Mouse (Mus musculus) liver, embryonic 16.5 days (tissue): ENCODE data around the gene Dock8. TPM values are rescaled to one million over a fixed set of nuclear protein-coding genes. Genes with fewer than 3 reads are reported as not detected.

Experiments
- ATAC-seq: fragments of 200-750 bp; cut with Nextera tagmentation; 2 replicates; pipeline ENCODE4 v1.8.0; 2017; ENCODE audit warnings: low read depth, mild to moderate bottlenecking, moderate number of reproducible peaks, moderate library complexity
- H3K27ac ChIP-seq: fragments of 300-500 bp; sonication (generic); 2 replicates; pipeline ENCODE4 v1.5.1; 2014; ENCODE audit warnings: mild to moderate bottlenecking, low read length
- H3K27me3 ChIP-seq: fragments of 300-500 bp; sonication (generic); 2 replicates; pipeline ENCODE4 v1.6.1; 2014; ENCODE audit warnings: low read depth, low read length, mixed read lengths; ENCODE audit not compliant: control insufficient read depth, insufficient read depth
- H3K36me3 ChIP-seq: fragments of 300-500 bp; sonication (generic); 2 replicates; pipeline ENCODE4 v1.6.1; 2014; ENCODE audit warnings: mild to moderate bottlenecking; ENCODE audit not compliant: control insufficient read depth, insufficient read depth
- H3K4me1 ChIP-seq: fragments of 300-500 bp; sonication (generic); 2 replicates; pipeline ENCODE4 v1.6.1; 2014; ENCODE audit warnings: low read depth, low read length, mixed read lengths; ENCODE audit not compliant: control insufficient read depth
- H3K4me2 ChIP-seq: fragments of 300-500 bp; sonication (generic); 2 replicates; pipeline ENCODE4 v1.6.1; 2014; ENCODE audit warnings: low read depth, low read length, mixed read lengths
- H3K4me3 ChIP-seq: fragments of 300-500 bp; sonication (generic); 2 replicates; pipeline ENCODE4 v1.5.1; 2014; ENCODE audit warnings: low read depth, mild to moderate bottlenecking, low read length
- H3K9ac ChIP-seq: fragments of 300-500 bp; sonication (generic); 2 replicates; pipeline ENCODE4 v1.6.1; 2014; ENCODE audit warnings: low read depth, low read length
- H3K9me3 ChIP-seq: fragments of 300-500 bp; sonication (generic); replicated peaks from 2 replicates; pipeline ENCODE4 v1.6.1; 2016; ENCODE audit warnings: low read length; ENCODE audit not compliant: control insufficient read depth
- WGBS: fragments of 180-500 bp; shearing (Covaris S2); extraction: QIAGEN DNeasy Blood & Tissue Kit; methylation state at CpG from one replicate; pipeline ENCODE4 v1.1.7; 2014; ENCODE audit not compliant: insufficient replicate concordance; 5-methylcytosine and 5-hydroxymethylcytosine counted together
- polyA plus RNA-seq: library from polyadenylated mRNA; unstranded; fragments of >200 nt; fragmentation: Nextera tagmentation; extraction: Ambion mirVana; gene quantifications from 2 replicates; pipeline ENCODE4 v1.2.1, GENCODE M21; 2015

Dock8 gene
- polyA plus RNA-seq, 1 experiment from 2014 or later = 8.4 TPM

GRCm38 (mm10) chr19:25133959-25134358, 134.6 kb downstream of the Dock8 start:
- Histone ChIP-seq H3K4me3 (no peak overlapping the region), H3K27me3 (no peaks in the 10 kb centered on the region), H3K4me2 (no peak overlapping the region), H3K9me3 (no peaks in the 10 kb centered on the region), H3K4me1 (no peaks in the 10 kb centered on the region; the same call in 1 of the 2 replicates), H3K27ac (no peak overlapping the region), H3K36me3 (no peaks in the 10 kb centered on the region), H3K9ac (no peak overlapping the region)
- 37% methylated on average over 2 of the region's 2 CpGs for WGBS
- ATAC-seq = no peak

- H3K36me3 ChIP-seq = peaks cover 5% of the 10 kb centered on the region; the same call in 1 of the 2 replicates
- no peaks in the 10 kb centered on the region for H3K9me3 ChIP-seq
- H3K27ac ChIP-seq = no peak overlapping the region
- WGBS = 48% methylated on average over 1 of the region's 1 CpGs
- no peak overlapping the region for H3K4me3 ChIP-seq
- no peak overlapping the region for H3K4me2 ChIP-seq
- no peak for ATAC-seq
- no peaks in the 10 kb centered on the region for H3K27me3 ChIP-seq
- H3K4me1 ChIP-seq = no peaks in the 10 kb centered on the region; the same call in 1 of the 2 replicates
- H3K9ac ChIP-seq = no peak overlapping the region
Measured at GRCm38 (mm10) chr19:25136171-25136570, 136.8 kb downstream of the Dock8 start.

GRCm38 (mm10) chr19:25137907-25138820, 138.8 kb downstream of the Dock8 start:
- H3K27ac ChIP-seq = peak overlapping the region; percentile 48
- H3K4me1 ChIP-seq = no peaks in the 10 kb centered on the region; the same call in 1 of the 2 replicates
- no peak overlapping the region for H3K4me2 ChIP-seq
- peaks cover 5% of the 10 kb centered on the region; the same call in 1 of the 2 replicates for H3K36me3 ChIP-seq
- no peaks in the 10 kb centered on the region for H3K9me3 ChIP-seq
- no peaks in the 10 kb centered on the region for H3K27me3 ChIP-seq
- H3K4me3 ChIP-seq = no peak overlapping the region
- peak; percentile 58 for ATAC-seq
- H3K9ac ChIP-seq = no peak overlapping the region
- 44% methylated on average over 16 of the region's 16 CpGs for WGBS

- H3K4me1 ChIP-seq = no peaks in the 10 kb centered on the region
- no peak overlapping the region for H3K9ac ChIP-seq
- H3K4me2 ChIP-seq = no peak overlapping the region
- H3K9me3 ChIP-seq = no peaks in the 10 kb centered on the region
- peaks cover 5% of the 10 kb centered on the region; the same call in 1 of the 2 replicates for H3K36me3 ChIP-seq
- no peaks in the 10 kb centered on the region for H3K27me3 ChIP-seq
- 68% methylated on average over 17 of the region's 17 CpGs for WGBS
- no peak overlapping the region for H3K27ac ChIP-seq
- ATAC-seq = no peak
- no peak overlapping the region for H3K4me3 ChIP-seq
Measured at GRCm38 (mm10) chr19:25144110-25145028, 145.0 kb downstream of the Dock8 start.

GRCm38 (mm10) chr19:25145116-25145515, 145.8 kb downstream of the Dock8 start:
- no peak overlapping the region for H3K9ac ChIP-seq
- WGBS = 73% methylated on average over 5 of the region's 5 CpGs
- no peak overlapping the region for H3K4me3 ChIP-seq
- no peak overlapping the region for H3K4me2 ChIP-seq
- H3K27me3 ChIP-seq = no peaks in the 10 kb centered on the region
- H3K4me1 ChIP-seq = no peaks in the 10 kb centered on the region
- no peak overlapping the region for H3K27ac ChIP-seq
- H3K9me3 ChIP-seq = no peaks in the 10 kb centered on the region
- ATAC-seq = no peak
- 0 out of 2 replicates have a peak, but pooled peaks cover 3% of the 10 kb centered on the region for H3K36me3 ChIP-seq

GRCm38 (mm10) chr19:25146122-25146521, 146.8 kb downstream of the Dock8 start:
- H3K27ac ChIP-seq = no peak overlapping the region
- no peaks in the 10 kb centered on the region for H3K27me3 ChIP-seq
- H3K36me3 ChIP-seq = no peaks in the 10 kb centered on the region
- 68% methylated on average over 4 of the region's 4 CpGs for WGBS
- no peak overlapping the region for H3K4me3 ChIP-seq
- no peak overlapping the region for H3K9ac ChIP-seq
- ATAC-seq = no peak
- no peaks in the 10 kb centered on the region for H3K4me1 ChIP-seq
- H3K9me3 ChIP-seq = no peaks in the 10 kb centered on the region
- no peak overlapping the region for H3K4me2 ChIP-seq

GRCm38 (mm10) chr19:25149788-25150187, 150.5 kb downstream of the Dock8 start:
- H3K4me2 ChIP-seq = no peak overlapping the region
- H3K4me1 ChIP-seq = no peaks in the 10 kb centered on the region
- WGBS = 72% methylated on average over 8 of the region's 8 CpGs
- no peaks in the 10 kb centered on the region for H3K27me3 ChIP-seq
- no peak for ATAC-seq
- no peaks in the 10 kb centered on the region for H3K9me3 ChIP-seq
- no peak overlapping the region for H3K27ac ChIP-seq
- 0 out of 2 replicates have a peak, but pooled peaks cover 3% of the 10 kb centered on the region for H3K36me3 ChIP-seq
- H3K4me3 ChIP-seq = no peak overlapping the region
- no peak overlapping the region for H3K9ac ChIP-seq

GRCm38 (mm10) chr19:25154506-25155178, 155.3 kb downstream of the Dock8 start:
- no peak overlapping the region for H3K4me2 ChIP-seq
- H3K27ac ChIP-seq = no peak overlapping the region
- no peaks in the 10 kb centered on the region for H3K27me3 ChIP-seq
- 69% methylated on average over 7 of the region's 7 CpGs for WGBS
- peaks cover 6% of the 10 kb centered on the region for H3K36me3 ChIP-seq
- H3K9ac ChIP-seq = no peak overlapping the region
- no peak overlapping the region for H3K4me3 ChIP-seq
- ATAC-seq = no peak
- no peaks in the 10 kb centered on the region for H3K9me3 ChIP-seq
- no peaks in the 10 kb centered on the region for H3K4me1 ChIP-seq
